Comparison of ENCODE assay signal across 28 mouse cellular contexts in genomic region chr9:25216210-25216609, GRCm38 (mm10). TPM values are rescaled to one million over a fixed set of nuclear protein-coding genes. Genes with fewer than 3 reads are reported as not detected.
DNase-seq lines count a peak whose midpoint lies in the region; ATAC-seq and TF ChIP-seq lines count a peak whose summit lies in the region.
"Had no signal": no experiment of that assay in that cellular context is flagged by ENCODE, and none has a peak within 500 bp of the region (broad histone marks: within the 10 kb centered on the region; RNA-seq: fewer than 3 reads in every experiment).

No protein-coding gene starts in this region.

- no peaks in the 10 kb centered on the region for H3K36me3 ChIP-seq in kidney, adult 2 months (ENCODE audit: control insufficient read depth, insufficient read depth, low read length)
- no peaks in the 10 kb centered on the region for H3K36me3 ChIP-seq in liver, adult 2 months (ENCODE audit: control insufficient read depth, insufficient read depth, low read length)
- no peaks in the 10 kb centered on the region for H3K36me3 ChIP-seq in liver, embryonic 11.5 days (ENCODE audit: control insufficient read depth, insufficient read depth, low read length)
- H3K36me3 ChIP-seq: heart, embryonic 15.5 days; hindbrain, embryonic 12.5 days; intestine, embryonic 15.5 days; limb, embryonic 12.5 days; lung, embryonic 15.5 days had no signal

- no peaks in the 10 kb centered on the region for H3K9me3 ChIP-seq in liver, embryonic 11.5 days (ENCODE audit: control insufficient read depth, low read length)
- H3K9me3 ChIP-seq: heart, embryonic 15.5 days; hindbrain, embryonic 12.5 days; intestine, embryonic 15.5 days; limb, embryonic 12.5 days; lung, embryonic 15.5 days had no signal

- H3K79me2 ChIP-seq in liver, adult 2 months (ENCODE audit: control insufficient read depth, insufficient read depth, low read length) = no peaks in the 10 kb centered on the region

- no peaks in the 10 kb centered on the region for H3K27me3 ChIP-seq in kidney, adult 2 months (replicated peaks; ENCODE audit: control insufficient read depth, insufficient read depth, low read length)
- no peaks in the 10 kb centered on the region for H3K27me3 ChIP-seq in liver, adult 2 months (ENCODE audit: control insufficient read depth, insufficient read depth, low read length)
- H3K27me3 ChIP-seq in liver, embryonic 11.5 days (replicated peaks; ENCODE audit: control insufficient read depth, insufficient read depth, low read length) = no peaks in the 10 kb centered on the region
- H3K27me3 ChIP-seq: heart, embryonic 15.5 days; hindbrain, embryonic 12.5 days; intestine, embryonic 15.5 days; limb, embryonic 12.5 days; lung, embryonic 15.5 days had no signal

- TF ChIP-seq POLR2A in kidney, adult 2 months (IDR thresholded peaks at IDR 0.05; ENCODE audit: low read depth, low read length) = no peak
- TF ChIP-seq POLR2A in liver, adult 2 months (IDR thresholded peaks at IDR 0.05; ENCODE audit: extremely low read depth, insufficient read depth, low read length) = no peak

- TF ChIP-seq CTCF in kidney, adult 2 months (conservative IDR thresholded peaks at IDR 0.05; ENCODE audit: insufficient read depth, insufficient read length, low read depth, low read length) = no peak
- TF ChIP-seq CTCF in liver, adult 2 months (IDR thresholded peaks at IDR 0.05; ENCODE audit: low read depth, low read length) = no peak

- no peak for ATAC-seq in liver, embryonic 11.5 days (replicated peaks; ENCODE audit: low FRiP score)
- ATAC-seq: activated CD4-positive, CD25-positive, alpha-beta regulatory T cell, adult 4 months; forebrain, embryonic 16.5 days; hindbrain, postnatal 0 days; intestine, embryonic 15.5 days had no signal

- H3K9ac ChIP-seq in liver, adult 2 months (ENCODE audit: low read depth, low read length) = no peak overlapping the region
- H3K9ac ChIP-seq in liver, embryonic 11.5 days (ENCODE audit: low read depth, low read length) = no peak overlapping the region
- H3K9ac ChIP-seq: heart, embryonic 15.5 days; hindbrain, embryonic 12.5 days; intestine, embryonic 15.5 days; limb, embryonic 12.5 days; liver, embryonic 14.5 days; lung, embryonic 15.5 days had no signal

- 47% methylated on average over 2 of the region's 2 CpGs for WGBS in kidney, adult 2 months
- WGBS in liver, adult 2 months = 41% methylated on average over 2 of the region's 2 CpGs
- WGBS in liver, embryonic 11.5 days = 6% methylated on average over 2 of the region's 2 CpGs

- no peak overlapping the region for H3K4me2 ChIP-seq in liver, embryonic 11.5 days
- H3K4me2 ChIP-seq: heart, embryonic 15.5 days; hindbrain, embryonic 12.5 days; intestine, embryonic 15.5 days; limb, embryonic 12.5 days; lung, embryonic 15.5 days had no signal

- no peak overlapping the region for H3K27ac ChIP-seq in kidney, adult 2 months (ENCODE audit: insufficient read depth, low read depth, low read length)
- H3K27ac ChIP-seq in liver, adult 2 months (replicated peaks; ENCODE audit: insufficient read depth, low read depth, low read length) = no peak overlapping the region
- H3K27ac ChIP-seq in liver, embryonic 11.5 days (ENCODE audit: low read depth, low read length) = no peak overlapping the region
- H3K27ac ChIP-seq: gastrocnemius, adult 2 months; heart, embryonic 15.5 days; hindbrain, embryonic 12.5 days; hindbrain, postnatal 0 days; intestine, embryonic 15.5 days; limb, embryonic 12.5 days; liver, embryonic 14.5 days; lung, embryonic 15.5 days had no signal

- DNase-seq in kidney, adult 2 months = peak; percentile 20
- no peak for DNase-seq in kidney, postnatal 14 days
- DNase-seq in liver, adult 2 months (ENCODE audit: extremely low read depth, low read depth, low spot score) = peak; percentile 55
- DNase-seq in liver, embryonic 11.5 days (ENCODE audit: low spot score) = no peak
- DNase-seq in c-Kit-positive CD71-positive TER-119-negative erythroid progenitor cells, embryonic 14.5 days (ENCODE audit: low read depth) = peak; percentile 3
- peak; percentile 41 for DNase-seq in yolk sac, embryonic 10.5 days (ENCODE audit: low spot score)
- DNase-seq: adrenal gland, adult 2 months; adrenal gland, postnatal 36 days; B cell, adult 2 months; cerebellum, adult 2 months; cerebellum, postnatal 25 days; gastrocnemius, adult 2 months; heart, postnatal 36 days; kidney, adult 8-10 months; kidney, postnatal 36 days; layer of hippocampus, adult 9-11 months; midbrain, embryonic 14.5 days; thymus, postnatal 4 days had no signal

- H3K4me3 ChIP-seq in kidney, adult 2 months (ENCODE audit: insufficient read depth, low read depth, low read length) = no peak overlapping the region
- no peak overlapping the region for H3K4me3 ChIP-seq in liver, adult 2 months (ENCODE audit: insufficient read depth, low read depth, low read length)
- no peak overlapping the region for H3K4me3 ChIP-seq in liver, embryonic 11.5 days (ENCODE audit: low read depth, low read length)
- H3K4me3 ChIP-seq: erythroblast, embryonic 14.5 days; gastrocnemius, adult 2 months; heart, embryonic 15.5 days; hindbrain, embryonic 12.5 days; intestine, embryonic 15.5 days; limb, embryonic 12.5 days; lung, embryonic 15.5 days had no signal

- peaks cover 6% of the 10 kb centered on the region; the same call in 1 of the 2 replicates for H3K4me1 ChIP-seq in kidney, adult 2 months (ENCODE audit: control insufficient read depth, insufficient read depth, low read length)
- no peaks in the 10 kb centered on the region for H3K4me1 ChIP-seq in liver, adult 2 months (ENCODE audit: control insufficient read depth, insufficient read depth, low read length)
- H3K4me1 ChIP-seq in liver, embryonic 11.5 days (replicated peaks; ENCODE audit: control insufficient read depth, insufficient read depth, low read length) = no peaks in the 10 kb centered on the region
- H3K4me1 ChIP-seq: intestine, embryonic 15.5 days had no signal

RNA-seq across cellular contexts. Expression of gene Sept7, which starts 36.0 kb away (rescaled TPM):
- polyA plus RNA-seq in kidney, adult 2 months (2012; rRNA removed) = 6.3 and 10.9 TPM in 2 replicates
- 45.2 and 56.5 TPM in 2 replicates for total RNA-seq in liver, adult 2 months (2014; rRNA removed)
- polyA plus RNA-seq in liver, adult 2 months (2012; rRNA removed) = 3.3 and 3.8 TPM in 2 replicates
- 219 and 236 TPM in 2 replicates for polyA plus RNA-seq in liver, embryonic 11.5 days (2014; fragmentation: Nextera tagmentation; extraction: Ambion mirVana)

Comparison
In these comparisons a context has a peak if more than half of its experiments do, and no peak if none do; other contexts are left out.
1. DNase-seq: peak in kidney, adult 2 months (single experiment), liver, adult 2 months (single experiment), c-Kit-positive CD71-positive TER-119-negative erythroid progenitor cells, embryonic 14.5 days (single experiment) and yolk sac, embryonic 10.5 days (single experiment); none in kidney, postnatal 14 days (single experiment) and liver, embryonic 11.5 days (single experiment).
2. RNA of gene Sept7, which starts 36.0 kb away (polyA plus RNA-seq): 219 to 236 TPM in liver, embryonic 11.5 days; 6.3 to 10.9 TPM in kidney, adult 2 months and 3.3 to 3.8 TPM in liver, adult 2 months; every median in the first group is over 10 times any median in the second.